Mouse (Mus musculus) heart, postnatal 0 days (tissue): ENCODE results near the gene Zgpat. TPM values are rescaled to one million over a fixed set of nuclear protein-coding genes. Genes with fewer than 3 reads are reported as not detected.
A peak's percentile ranks its signal among the peaks of the same experiment; 100 is the strongest.

Experiments used
- ATAC-seq: fragments of 200-750 bp; cut with Nextera tagmentation; 2 replicates; pipeline ENCODE4 v1.8.0; 2017; ENCODE audit warnings: low read depth, moderate number of reproducible peaks, moderate library complexity; ENCODE audit not compliant: insufficient read depth
- DNase-seq: peaks from one replicate; pipeline ENCODE4 v3.0.0-alpha.2; 2016; ENCODE audit warnings: low spot score
- H3K27ac ChIP-seq: fragments of 300-500 bp; sonication (generic); 2 replicates; pipeline ENCODE4 v1.5.1; 2014; ENCODE audit warnings: low read depth, mild to moderate bottlenecking
- H3K27me3 ChIP-seq: fragments of 300-500 bp; sonication (generic); 2 replicates; pipeline ENCODE4 v1.6.1; 2014; ENCODE audit warnings: low read length, mixed read lengths; ENCODE audit not compliant: control insufficient read depth, insufficient read depth
- H3K36me3 ChIP-seq: fragments of 300-500 bp; sonication (generic); replicated peaks from 2 replicates; pipeline ENCODE4 v1.6.1; 2014; ENCODE audit warnings: low read length, mixed read lengths; ENCODE audit not compliant: control insufficient read depth, insufficient read depth
- H3K4me1 ChIP-seq: fragments of 300-500 bp; sonication (generic); 2 replicates; pipeline ENCODE4 v1.6.1; 2014; ENCODE audit warnings: antibody characterized with exemption; ENCODE audit not compliant: control insufficient read depth, insufficient read depth
- H3K4me2 ChIP-seq: fragments of 300-500 bp; sonication (generic); 2 replicates; pipeline ENCODE4 v1.6.1; 2014; ENCODE audit warnings: low read depth, mild to moderate bottlenecking, low read length, moderate library complexity
- H3K4me3 ChIP-seq: fragments of 300-500 bp; sonication (generic); 2 replicates; pipeline ENCODE4 v1.5.1; 2014; ENCODE audit warnings: low read depth, low read length
- H3K9ac ChIP-seq: fragments of 300-500 bp; sonication (generic); replicated peaks from 2 replicates; pipeline ENCODE4 v1.6.1; 2014; ENCODE audit warnings: low read depth, low read length, mixed read lengths
- H3K9me3 ChIP-seq: fragments of 300-500 bp; sonication (generic); replicated peaks from 2 replicates; pipeline ENCODE4 v1.6.1; 2016; ENCODE audit warnings: low read length; ENCODE audit not compliant: control insufficient read depth
- CTCF ChIP-seq: IDR thresholded peaks from 2 replicates; pipeline ENCODE4 v1.5.1; 2016; ENCODE audit warnings: antibody characterized with exemption, control low read depth, low read depth
- EP300 ChIP-seq: IDR thresholded peaks from 2 replicates; pipeline ENCODE4 v1.6.1; 2016; ENCODE audit warnings: antibody characterized with exemption, low read depth
- WGBS: fragments of 180-500 bp; shearing (Covaris S2); extraction: QIAGEN DNeasy Blood & Tissue Kit; methylation state at CpG from one replicate; pipeline ENCODE4 v1.1.7; 2014; 5-methylcytosine and 5-hydroxymethylcytosine counted together
- polyA plus RNA-seq: library from polyadenylated mRNA; unstranded; fragments of >200 nt; fragmentation: Nextera tagmentation; extraction: Ambion mirVana; gene quantifications from 2 replicates; pipeline ENCODE4 v1.2.1, GENCODE M21; 2015
- total RNA-seq: library from RNA; depleted of rRNA; stranded (reverse); fragments of >200 nt; gene quantifications from 2 replicates; pipeline ENCODE4 v1.2.3, GENCODE M21; 2014; ENCODE audit warnings: low replicate concordance; rRNA removed

Gene Zgpat
- total RNA-seq (26.0 and 38.4 TPM in 2 replicates), polyA plus RNA-seq (18.7 and 19.2 TPM in 2 replicates)

GRCm38 (mm10) chr2:181364860-181365596 is at the start of gene Zgpat, which contains the start of gene Arfrp1:
TSS of gene Zgpat (plus strand) at chr2:181364928.
TSS of gene Arfrp1 (minus strand) at chr2:181365404.
- TF ChIP-seq EP300 (peak; percentile 52; the same call in 1 of the 2 replicates), CTCF (no peak)

GRCm38 (mm10) chr2:181319248-181320102 is 45.3 kb upstream of the Zgpat start, which contains the start of gene Rtel1:
TSS of gene Rtel1 (plus strand) at chr2:181319739.
- Histone ChIP-seq H3K9me3 (no peaks in the 10 kb centered on the region), H3K27me3 (peaks cover 12% of the 10 kb centered on the region), H3K27ac (peak within 1 kb of the TSS; percentile 81), H3K4me1 (peaks cover 10% of the 10 kb centered on the region), H3K4me3 (peak within 1 kb of the TSS; percentile 74), H3K9ac (peak within 1 kb of the TSS; percentile 54), H3K4me2 (peak within 1 kb of the TSS; percentile 59), H3K36me3 (peaks cover 26% of the 10 kb centered on the region)
- ATAC-seq (peak; percentile 93), DNase-seq (peak; percentile 80)
- 0 out of 2 replicates have a peak, but pooled peaks have one; percentile 6 for TF ChIP-seq CTCF
- TF ChIP-seq EP300, result no peak
- 5% methylated on average over 40 of the region's 40 CpGs for WGBS

More at GRCm38 (mm10) chr2:181364860-181365596, at the start of gene Zgpat, which contains the start of gene Arfrp1:
- peak; percentile 87 for DNase-seq
- Histone ChIP-seq H3K4me3 (peak within 1 kb of the TSS; percentile 77), H3K27me3 (no peaks in the 10 kb centered on the region), H3K36me3 (peaks cover 41% of the 10 kb centered on the region), H3K9ac (peak within 1 kb of the TSS; percentile 83), H3K9me3 (no peaks in the 10 kb centered on the region), H3K4me2 (peak within 1 kb of the TSS; percentile 92), H3K4me1 (peaks cover 25% of the 10 kb centered on the region), H3K27ac (peak within 1 kb of the TSS; percentile 89)
- ATAC-seq, result peak; percentile 94
- WGBS, result under 1% methylated on average over 62 of the region's 71 CpGs

GRCm38 (mm10) chr2:181320103-181320499 is 44.6 kb upstream of the Zgpat start:
- H3K27me3 ChIP-seq, result peaks cover 6% of the 10 kb centered on the region; the same call in 1 of the 2 replicates
- peak overlapping the region; percentile 74 for H3K4me3 ChIP-seq
- no peaks in the 10 kb centered on the region for H3K9me3 ChIP-seq
- peak overlapping the region; percentile 81; the same call in 1 of the 2 replicates for H3K27ac ChIP-seq
- H3K36me3 ChIP-seq, result peaks cover 32% of the 10 kb centered on the region
- ATAC-seq, result no peak
- no peak for DNase-seq
- peak overlapping the region; percentile 54 for H3K9ac ChIP-seq
- 15% methylated on average over 7 of the region's 7 CpGs for WGBS
- no peak for TF ChIP-seq CTCF
- no peak for TF ChIP-seq EP300
- H3K4me2 ChIP-seq, result peak overlapping the region; percentile 59
- H3K4me1 ChIP-seq, result peaks cover 10% of the 10 kb centered on the region

GRCm38 (mm10) chr2:181322136-181322535 is 42.6 kb upstream of the Zgpat start:
- TF ChIP-seq CTCF (no peak), EP300 (no peak)
- no peak overlapping the region for H3K4me3 ChIP-seq
- no peaks in the 10 kb centered on the region for H3K9me3 ChIP-seq
- DNase-seq (no peak), ATAC-seq (no peak)
- 78% methylated on average over 5 of the region's 5 CpGs for WGBS
- H3K4me1 ChIP-seq, result peaks cover 10% of the 10 kb centered on the region
- H3K27ac ChIP-seq, result no peak overlapping the region
- H3K27me3 ChIP-seq, result no peaks in the 10 kb centered on the region
- no peak overlapping the region for H3K9ac ChIP-seq
- peaks cover 43% of the 10 kb centered on the region for H3K36me3 ChIP-seq
- H3K4me2 ChIP-seq, result no peak overlapping the region

GRCm38 (mm10) chr2:181326098-181326497 is 38.6 kb upstream of the Zgpat start:
- DNase-seq (no peak), ATAC-seq (no peak)
- Histone ChIP-seq H3K27me3 (no peaks in the 10 kb centered on the region), H3K4me1 (no peaks in the 10 kb centered on the region), H3K36me3 (peaks cover 73% of the 10 kb centered on the region), H3K9me3 (no peaks in the 10 kb centered on the region), H3K9ac (no peak overlapping the region), H3K4me2 (no peak overlapping the region), H3K27ac (no peak overlapping the region), H3K4me3 (no peak overlapping the region)
- 95% methylated on average over 2 of the region's 2 CpGs for WGBS
- TF ChIP-seq CTCF (no peak), EP300 (no peak)
